Mouse (Mus musculus): ENCODE data around the gene Cd81. TPM values are rescaled to one million over a fixed set of nuclear protein-coding genes. Genes with fewer than 3 reads are reported as not detected.

Gene Cd81
- total and polyA plus RNA-seq, 3 experiments, result 105 to 133 TPM; not detected in 1

GRCm38 (mm10) chr7:143110803-143111202 lies 58.3 kb downstream of the Cd81 start:
- Histone ChIP-seq H3K27ac (ENCODE audit: control insufficient read depth, low read depth, low read length) (no peak overlapping the region), H3K79me2 (ENCODE audit: control insufficient read depth, insufficient read depth, low read length, poor library complexity) (no peaks in the 10 kb centered on the region), H3K4me3 (ENCODE audit: control insufficient read depth in 1 of 2, insufficient read depth in 1 of 2, low read depth in 2 of 2, low read length in 2 of 2) (no peak overlapping the region), H3K9me3 (replicated peaks; ENCODE audit: insufficient read depth, low read length) (no peaks in the 10 kb centered on the region), H3K27me3 (ENCODE audit: control insufficient read depth in 1 of 2, insufficient read depth in 2 of 2, low read length in 2 of 2) (peaks cover 0 to 1% of the 10 kb centered on the region in 2 experiments; a peak in 1 of 4 replicates), H3K36me3 (ENCODE audit: control insufficient read depth in 1 of 2, insufficient read depth in 2 of 2, low read length in 2 of 2) (peaks cover 0 to 7% of the 10 kb centered on the region in 2 experiments; a peak in 2 of 4 replicates), H3K9ac (ENCODE audit: control insufficient read depth, low read depth, low read length, poor library complexity, severe bottlenecking) (no peak overlapping the region), H3K4me1 (ENCODE audit: control insufficient read depth in 1 of 2, insufficient read depth in 2 of 2, low read length in 2 of 2) (peaks cover 7 to 18% of the 10 kb centered on the region in 2 experiments)
- TF ChIP-seq SMC3 (IDR thresholded peaks at IDR 0.05; ENCODE audit: low read depth, low read length), result no peak
- TF ChIP-seq CTCF (IDR thresholded peaks at IDR 0.05 in 2 of 3, conservative IDR thresholded peaks at IDR 0.05 in 1 of 3; ENCODE audit: control insufficient read depth in 1 of 3, insufficient read depth in 1 of 3, low read depth in 2 of 3, low read length in 3 of 3, poor library complexity in 1 of 3, severe bottlenecking in 1 of 3), result peak in 2 of 3 experiments; percentile 5 to 34; a peak in 2 of 6 replicates
- DNase-seq (ENCODE audit: low read depth, low spot score), result no peak

- DNase-seq (ENCODE audit: low read depth, low spot score), result peak; percentile 39
- TF ChIP-seq TAL1 (IDR thresholded peaks at IDR 0.05; ENCODE audit: low read length) (no peak), CHD1 (IDR thresholded peaks at IDR 0.05; ENCODE audit: low read depth, low read length) (no peak), MAZ (IDR thresholded peaks at IDR 0.05; ENCODE audit: low read depth, low read length) (no peak), MAX (IDR thresholded peaks at IDR 0.05; ENCODE audit: low read length) (no peak), SIN3A (IDR thresholded peaks at IDR 0.05; ENCODE audit: low read length) (no peak), JUND (IDR thresholded peaks at IDR 0.05; ENCODE audit: low read depth, low read length) (no peak), BHLHE40 (IDR thresholded peaks at IDR 0.05; ENCODE audit: borderline replicate concordance, low read depth, low read length) (no peak), UBTF (IDR thresholded peaks at IDR 0.05; ENCODE audit: borderline replicate concordance, insufficient read depth, low read depth, low read length) (no peak), TBP (IDR thresholded peaks at IDR 0.05; ENCODE audit: low read depth, low read length) (no peak), GATA1 (IDR thresholded peaks at IDR 0.05; ENCODE audit: low read depth, low read length) (no peak), RCOR1 (IDR thresholded peaks at IDR 0.05; ENCODE audit: low read depth, low read length) (no peak)
- peaks cover 4 to 9% of the 10 kb centered on the region in 2 experiments for H3K4me1 ChIP-seq (ENCODE audit: control insufficient read depth in 1 of 2, insufficient read depth in 2 of 2, low read length in 2 of 2)
- H3K4me3 ChIP-seq (ENCODE audit: control insufficient read depth in 1 of 2, insufficient read depth in 1 of 2, low read depth in 2 of 2, low read length in 2 of 2), result no peak overlapping the region
- peaks cover 0 to 1% of the 10 kb centered on the region in 2 experiments; a peak in 1 of 4 replicates for H3K27me3 ChIP-seq (ENCODE audit: control insufficient read depth in 1 of 2, insufficient read depth in 2 of 2, low read length in 2 of 2)
- H3K9ac ChIP-seq (ENCODE audit: control insufficient read depth, low read depth, low read length, poor library complexity, severe bottlenecking), result no peak overlapping the region
- H3K79me2 ChIP-seq (ENCODE audit: control insufficient read depth, insufficient read depth, low read length, poor library complexity), result no peaks in the 10 kb centered on the region
- H3K27ac ChIP-seq (ENCODE audit: control insufficient read depth, low read depth, low read length), result no peak overlapping the region
- no peaks in the 10 kb centered on the region for H3K9me3 ChIP-seq (replicated peaks; ENCODE audit: insufficient read depth, low read length)
- H3K36me3 ChIP-seq (ENCODE audit: control insufficient read depth in 1 of 2, insufficient read depth in 2 of 2, low read length in 2 of 2), result no peaks in the 10 kb centered on the region
Measured at GRCm38 (mm10) chr7:143111719-143112118, 59.2 kb downstream of the Cd81 start.

- no peak for TF ChIP-seq UBTF (IDR thresholded peaks at IDR 0.05; ENCODE audit: borderline replicate concordance, insufficient read depth, low read depth, low read length)
- TF ChIP-seq MYC (IDR thresholded peaks at IDR 0.05; ENCODE audit: low read depth, low read length), result no peak
- no peak for TF ChIP-seq NRF1 (IDR thresholded peaks at IDR 0.05; ENCODE audit: insufficient read depth, low read depth, low read length, poor library complexity, severe bottlenecking)
- no peak for TF ChIP-seq POLR2AphosphoS5 (IDR thresholded peaks at IDR 0.05; ENCODE audit: borderline replicate concordance, low read depth, low read length)
- no peak for TF ChIP-seq TCF12 (IDR thresholded peaks at IDR 0.05; ENCODE audit: low read depth, low read length)
- TF ChIP-seq GABPA (IDR thresholded peaks at IDR 0.05; ENCODE audit: low read depth, low read length), result no peak
- TF ChIP-seq TAL1 (IDR thresholded peaks at IDR 0.05; ENCODE audit: low read length), result no peak
- no peak for TF ChIP-seq CTCF (IDR thresholded peaks at IDR 0.05 in 2 of 3, conservative IDR thresholded peaks at IDR 0.05 in 1 of 3; ENCODE audit: control insufficient read depth in 1 of 3, insufficient read depth in 1 of 3, low read depth in 2 of 3, low read length in 3 of 3, poor library complexity in 1 of 3, severe bottlenecking in 1 of 3)
- TF ChIP-seq BHLHE40 (IDR thresholded peaks at IDR 0.05; ENCODE audit: borderline replicate concordance, low read depth, low read length), result no peak
- TF ChIP-seq USF1 (IDR thresholded peaks at IDR 0.05; ENCODE audit: low read depth, low read length), result no peak
- TF ChIP-seq E2F4 (IDR thresholded peaks at IDR 0.05; ENCODE audit: borderline replicate concordance, low read depth, low read length), result no peak
- TF ChIP-seq SMC3 (IDR thresholded peaks at IDR 0.05; ENCODE audit: low read depth, low read length), result no peak
- no peak for TF ChIP-seq GATA1 (IDR thresholded peaks at IDR 0.05; ENCODE audit: low read depth, low read length)
- TF ChIP-seq POLR2AphosphoS2 (IDR thresholded peaks at IDR 0.05; ENCODE audit: low read length), result no peak
- TF ChIP-seq RAD21 (IDR thresholded peaks at IDR 0.05; ENCODE audit: low read depth, low read length), result no peak
- no peak for TF ChIP-seq MAFK (IDR thresholded peaks at IDR 0.05; ENCODE audit: borderline replicate concordance, low read depth, low read length)
- Histone ChIP-seq H3K79me2 (ENCODE audit: control insufficient read depth, insufficient read depth, low read length, poor library complexity) (no peaks in the 10 kb centered on the region), H3K4me1 (ENCODE audit: control insufficient read depth in 1 of 2, insufficient read depth in 2 of 2, low read length in 2 of 2) (peaks cover 3 to 7% of the 10 kb centered on the region in 2 experiments; a peak in 2 of 4 replicates), H3K4me3 (ENCODE audit: control insufficient read depth in 1 of 2, insufficient read depth in 1 of 2, low read depth in 2 of 2, low read length in 2 of 2) (no peak overlapping the region), H3K36me3 (ENCODE audit: control insufficient read depth in 1 of 2, insufficient read depth in 2 of 2, low read length in 2 of 2) (no peaks in the 10 kb centered on the region), H3K27me3 (ENCODE audit: control insufficient read depth in 1 of 2, insufficient read depth in 2 of 2, low read length in 2 of 2) (peaks cover 0 to 1% of the 10 kb centered on the region in 2 experiments; a peak in 1 of 4 replicates), H3K9me3 (replicated peaks; ENCODE audit: insufficient read depth, low read length) (no peaks in the 10 kb centered on the region), H3K27ac (ENCODE audit: control insufficient read depth, low read depth, low read length) (no peak overlapping the region), H3K9ac (ENCODE audit: control insufficient read depth, low read depth, low read length, poor library complexity, severe bottlenecking) (no peak overlapping the region)
- no peak for DNase-seq (ENCODE audit: low read depth, low spot score)
Measured at GRCm38 (mm10) chr7:143112395-143112794, 59.9 kb downstream of the Cd81 start.

Measured in MEL (cell line).